Mouse (Mus musculus) E14TG2a.4 (cell line): ENCODE data around the gene Glt8d1.

ENCODE experiments used
- CTCF ChIP-seq: conservative IDR thresholded peaks from 2 replicates; pipeline ENCODE4 v1.5.1; 2014; ENCODE audit warnings: low read length
- NANOG ChIP-seq: IDR thresholded peaks from 2 replicates; pipeline ENCODE4 v1.6.1; 2014; ENCODE audit warnings: borderline replicate concordance, low read length, mixed read lengths
- POU5F1 ChIP-seq: IDR thresholded peaks from 2 replicates; pipeline ENCODE4 v1.6.1; 2014; ENCODE audit warnings: low read length, borderline replicate concordance

DNA sequence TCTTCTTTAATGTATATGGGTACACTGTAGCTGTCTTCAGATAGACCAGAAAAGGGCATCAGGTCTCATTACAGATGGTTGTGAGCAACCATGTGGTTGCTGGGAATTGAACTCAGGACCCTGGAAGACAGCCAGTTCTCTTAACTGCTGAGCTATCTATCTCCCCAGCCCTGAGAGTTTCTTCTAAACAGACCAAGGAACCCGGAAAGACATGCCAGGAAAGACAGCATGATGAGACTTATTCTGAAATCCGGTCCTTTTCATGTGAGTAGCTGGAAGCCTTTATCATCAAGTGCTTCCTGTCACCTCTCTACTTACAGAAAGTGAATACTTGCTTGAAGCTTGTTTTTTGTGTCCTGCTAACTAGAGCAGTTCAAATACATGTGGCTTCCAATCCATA, 3.3 kb downstream of the Glt8d1 start:
- TF ChIP-seq CTCF, result no peak
- TF ChIP-seq POU5F1, result no peak
- no peak for TF ChIP-seq NANOG
